Mouse (Mus musculus) right cerebral cortex, postnatal 10 days (tissue): ENCODE measurements at regions not wholly inside any gene's neighbourhood (a gene's known extent, or its start where the extent isn't known, plus 50 kb on each side); places are given as distances from the start of the nearest gene placed in this dataset.

Source experiments
- DNase-seq, 2 experiments: peaks; one replicate each; pipeline ENCODE4 v3.0.0; 2021; ENCODE audit warnings: low spot score in 2 of 2

GRCm38 (mm10) chr17:83964454-83965211 is 116.9 kb upstream of the Haao start:
- no peak for DNase-seq

DNA sequence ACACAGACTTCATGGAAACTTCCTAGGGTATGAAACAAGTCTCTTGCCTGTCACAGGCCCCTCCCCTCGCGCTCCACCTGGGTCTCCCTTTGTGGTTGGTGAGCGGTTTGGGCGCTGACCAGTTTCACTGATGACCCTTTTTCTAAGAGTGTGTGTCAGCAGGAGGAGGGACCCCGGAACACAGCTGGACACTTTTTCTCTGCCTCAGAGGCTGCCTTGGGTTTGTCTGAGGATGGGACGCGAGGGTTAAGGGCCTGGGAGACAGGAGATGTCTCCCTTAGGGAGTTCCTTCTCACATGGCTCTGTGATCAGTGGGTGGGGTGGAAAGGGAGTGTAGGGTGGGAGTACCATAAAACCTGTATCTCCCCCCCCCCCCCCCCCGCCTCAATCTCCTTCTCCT is 115.8 kb upstream of the Haao start:
- no peak for DNase-seq

DNA sequence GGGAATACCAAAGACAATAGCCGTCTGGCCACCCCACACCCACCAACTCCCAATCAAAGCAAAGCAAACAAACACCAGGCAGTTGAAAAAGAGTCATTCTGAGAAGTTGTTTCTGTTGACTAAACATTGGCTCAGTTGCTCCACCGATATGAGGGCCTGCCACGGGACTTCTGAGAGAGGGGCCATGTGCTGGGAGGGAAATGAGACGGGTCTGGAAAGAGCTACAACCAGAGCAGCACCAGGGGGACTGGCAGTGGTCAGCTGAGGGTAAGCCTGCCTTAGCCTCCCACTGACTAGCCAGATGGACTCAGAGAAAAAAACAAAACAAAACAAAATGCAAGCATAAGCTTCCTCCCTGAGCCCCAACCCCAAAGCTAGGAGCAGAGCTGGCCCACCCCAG is 115.1 kb upstream of the Haao start:
- no peak for DNase-seq

DNA sequence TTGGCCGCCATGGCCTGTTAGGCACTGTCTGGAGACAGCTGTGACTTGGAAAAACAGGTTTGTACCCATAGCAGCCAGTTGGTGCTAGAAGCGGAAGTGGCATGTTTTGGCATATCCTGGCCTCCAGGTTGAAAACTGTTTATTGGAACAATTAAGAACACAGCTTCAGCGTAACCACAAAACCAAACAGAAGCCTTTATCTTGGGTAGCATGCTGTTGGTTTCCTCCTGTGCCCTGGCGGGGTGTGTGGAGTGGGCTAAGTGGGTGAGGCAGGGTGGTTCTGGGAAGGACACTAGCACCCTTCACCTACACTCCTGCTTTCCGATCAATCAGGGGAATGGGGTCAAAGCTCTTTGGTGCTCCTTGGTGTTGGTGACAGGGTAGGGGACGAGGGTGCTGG is 114.4 kb upstream of the Haao start:
- no peak for DNase-seq

GRCm38 (mm10) chr17:83960821-83961220 is 113.1 kb upstream of the Haao start:
- DNase-seq = no peak

- no peak for DNase-seq
These were observed 112.4 kb upstream of the Haao start for GRCm38 (mm10) chr17:83960158-83960557.

DNA sequence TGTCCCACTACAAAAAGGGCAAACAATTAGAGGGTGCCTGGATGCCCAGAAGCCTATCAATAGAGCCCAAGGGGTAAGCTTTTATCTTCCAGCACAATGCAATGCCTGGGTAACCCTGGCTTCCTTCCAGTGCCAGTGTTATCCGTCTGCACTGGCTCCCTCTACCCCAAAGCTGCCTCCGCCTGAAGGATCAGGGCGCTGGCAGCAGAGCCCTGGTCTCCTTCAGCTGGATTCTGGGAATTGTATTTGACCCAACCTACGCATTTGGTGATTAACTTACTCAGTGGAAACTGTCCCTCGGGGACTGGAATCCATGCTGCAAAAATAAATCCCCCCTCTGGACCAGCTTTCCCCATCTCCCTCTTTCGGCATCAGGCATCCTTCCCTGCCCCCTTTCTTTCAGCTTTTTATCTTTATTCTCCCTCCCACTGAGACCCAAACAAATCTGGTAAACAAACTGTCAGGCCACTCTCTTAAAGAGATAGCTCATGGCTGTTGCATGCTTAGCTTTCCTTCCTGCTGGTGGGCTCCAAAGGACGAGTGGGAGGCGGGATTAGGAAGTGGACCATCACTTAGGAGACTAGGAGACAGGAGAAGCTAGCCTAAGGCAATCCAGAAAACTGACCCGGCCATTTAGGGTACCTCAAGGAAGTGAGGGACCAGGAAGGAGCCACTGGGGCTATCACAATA is 111.5 kb upstream of the Haao start:
- DNase-seq = no peak

GRCm38 (mm10) chr17:83958706-83959105 is 110.9 kb upstream of the Haao start:
- DNase-seq = no peak

DNA sequence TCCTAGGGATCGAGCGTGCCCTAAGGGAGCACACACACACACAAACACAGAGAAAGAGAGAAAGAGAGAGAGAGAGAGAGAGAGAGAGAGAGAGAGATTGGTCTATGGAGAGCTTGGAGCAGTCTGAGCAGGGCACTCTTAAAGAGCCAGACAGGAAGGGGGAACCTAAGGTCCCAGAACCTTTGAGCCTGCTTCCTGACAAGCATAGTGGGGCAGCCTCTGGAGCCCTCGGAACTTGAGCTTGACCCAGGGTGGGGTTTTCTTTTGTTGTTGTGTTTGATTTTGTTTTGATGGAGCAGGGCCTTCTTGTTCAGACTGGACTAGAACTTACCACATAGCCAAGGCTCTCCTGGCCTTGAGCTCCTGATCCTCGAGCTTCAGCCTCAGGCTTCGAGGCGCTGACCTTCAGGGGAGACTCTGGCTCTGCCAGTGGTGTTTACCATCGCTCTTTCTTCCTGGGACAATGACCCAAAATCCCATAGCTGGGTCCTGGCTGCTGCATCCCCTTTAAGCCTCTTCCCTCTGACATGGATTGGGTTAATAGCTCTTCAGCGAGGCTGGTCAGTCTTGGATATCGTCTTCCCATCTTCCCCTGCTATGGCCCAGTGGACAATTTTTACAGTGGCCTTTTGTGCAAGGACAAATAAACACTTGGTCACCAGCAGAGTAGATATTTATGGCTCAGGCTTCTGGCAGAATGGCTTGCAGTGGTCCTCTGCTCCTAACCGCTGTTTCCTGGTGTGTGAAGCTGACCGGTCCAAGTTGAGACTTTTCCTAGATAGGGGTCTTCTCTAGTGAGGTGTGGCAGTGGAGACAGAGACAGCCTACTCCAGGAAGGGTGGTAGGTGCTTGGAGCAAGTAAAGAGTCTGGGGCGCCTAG is 110.1 kb upstream of the Haao start:
- no peak for DNase-seq

GRCm38 (mm10) chr17:83956821-83957565 is 109.2 kb upstream of the Haao start:
- DNase-seq = no peak

GRCm38 (mm10) chr17:83955978-83956377 is 108.2 kb upstream of the Haao start:
- DNase-seq = no peak

DNA sequence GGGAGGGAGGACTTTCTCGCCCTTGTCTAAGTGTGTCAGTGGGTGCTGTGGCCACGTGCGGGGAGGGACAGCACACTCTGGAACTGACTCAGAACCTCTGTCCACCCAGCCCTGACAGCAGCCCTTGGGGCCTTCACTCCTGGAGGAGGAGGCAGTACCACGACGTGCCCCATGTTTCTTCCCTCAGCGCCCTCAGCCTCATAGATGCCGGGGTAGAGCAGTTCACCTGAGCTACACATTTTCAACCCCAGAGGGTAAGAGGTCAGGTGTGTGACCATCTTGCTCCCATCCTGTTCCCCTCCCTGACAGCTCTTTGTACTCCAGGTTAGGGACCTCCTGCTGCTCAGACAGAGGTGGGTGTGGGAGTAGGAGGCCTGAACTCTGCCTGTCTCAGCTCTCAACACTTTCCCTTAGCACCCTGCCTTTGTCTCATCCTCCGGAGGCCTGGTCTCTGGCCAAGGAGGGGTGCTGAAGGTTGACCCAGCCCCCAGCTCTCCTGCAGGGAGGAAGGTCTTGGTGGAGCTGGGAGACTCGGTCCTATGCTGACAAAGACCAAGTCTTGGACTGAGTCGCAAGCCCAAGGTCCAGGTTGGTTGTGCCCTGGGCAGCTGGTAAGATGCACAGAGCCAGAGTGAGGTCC is 107.4 kb upstream of the Haao start:
- DNase-seq = no peak

DNA sequence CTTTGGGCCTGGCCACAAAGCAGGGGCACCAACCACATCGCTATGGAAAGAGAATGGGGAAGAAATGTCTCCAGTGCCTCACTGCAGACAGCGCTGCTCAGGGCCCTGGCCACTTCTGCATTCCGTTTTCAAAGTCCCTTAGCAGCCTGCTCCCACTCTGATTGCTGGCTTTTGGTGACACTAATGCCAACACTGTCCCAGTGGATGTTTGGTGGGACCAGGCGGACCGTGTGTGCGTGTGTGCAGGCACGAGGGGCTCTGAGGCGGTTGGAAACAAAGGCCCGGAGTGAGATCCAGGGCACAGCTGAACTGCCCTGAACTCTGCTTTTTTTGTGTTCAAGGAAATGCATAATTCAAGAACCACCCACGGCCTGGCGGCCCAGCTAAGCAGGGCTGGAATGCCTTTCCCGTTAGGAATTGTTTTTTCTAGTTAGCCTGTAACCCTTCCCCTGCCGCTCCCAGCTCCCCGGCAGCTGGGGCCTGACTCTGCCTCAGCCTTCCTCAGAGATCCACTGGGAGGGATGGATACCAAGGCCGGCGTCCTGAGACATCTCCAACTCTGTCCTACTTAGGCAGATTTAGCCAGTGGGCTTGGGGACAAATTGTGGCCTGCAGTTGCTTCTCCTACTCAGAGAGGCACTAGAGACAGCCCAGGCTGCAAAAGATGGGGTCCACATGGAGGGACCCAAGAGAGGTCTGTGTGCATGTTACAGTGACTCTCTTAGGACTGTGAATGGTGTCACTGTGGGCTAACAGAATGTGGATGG is 106.7 kb upstream of the Haao start:
- peak; percentile 74 to 83 for DNase-seq

DNA sequence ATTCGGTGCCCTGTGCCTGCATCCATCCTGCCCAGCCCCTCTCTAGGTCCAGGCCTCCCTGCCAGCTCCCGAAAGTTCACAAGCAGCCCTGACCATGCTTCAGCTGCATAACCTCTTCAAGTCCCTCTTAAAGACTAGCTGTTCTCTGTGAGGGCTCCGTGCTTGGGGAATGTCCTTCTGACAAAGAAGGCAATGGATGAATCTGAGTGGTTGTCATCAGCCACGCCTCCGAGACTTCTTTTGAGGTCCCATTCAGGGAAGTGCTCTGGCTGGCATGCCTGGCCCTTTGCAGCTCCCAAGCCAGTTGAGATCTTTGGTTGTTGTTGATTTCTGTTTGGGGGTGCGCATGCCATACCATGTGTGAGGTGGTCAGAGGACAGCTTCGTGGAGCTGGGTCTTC is 105.9 kb upstream of the Haao start:
- DNase-seq = no peak

- DNase-seq = no peak
These were observed 99.0 kb upstream of the Haao start for GRCm38 (mm10) chr17:83946718-83947117.

GRCm38 (mm10) chr17:83939344-83939743 is 91.6 kb upstream of the Haao start:
- no peak for DNase-seq

DNA sequence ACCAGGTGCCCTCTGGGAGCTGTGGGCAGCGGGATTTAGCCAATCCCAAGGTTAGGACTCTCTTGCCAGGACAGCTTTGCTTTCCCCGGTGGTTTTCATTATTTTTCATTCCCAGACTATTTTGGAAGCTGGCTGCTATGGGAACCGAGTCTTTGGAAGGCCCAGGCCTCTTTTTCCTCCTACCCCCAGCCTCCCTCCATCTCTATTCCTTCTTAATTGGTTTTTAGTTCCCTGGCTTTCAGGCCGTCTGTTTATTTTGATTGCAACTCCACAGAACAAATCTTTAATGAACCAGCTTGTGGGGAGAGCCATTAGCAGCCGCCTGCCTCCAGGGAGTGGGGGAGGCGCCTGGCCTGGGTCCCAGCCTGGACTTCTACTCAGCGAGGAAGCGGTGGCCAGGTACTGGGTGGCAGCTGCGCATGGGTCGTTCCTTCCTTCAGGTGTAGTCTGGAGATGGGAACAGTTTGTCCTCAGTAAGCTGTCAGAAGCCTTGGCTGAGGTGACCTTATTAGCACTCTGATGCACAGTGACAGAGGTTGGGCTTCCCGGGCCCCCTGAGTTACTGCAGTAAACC is 91.0 kb upstream of the Haao start:
- peak; percentile 79 to 80 for DNase-seq

DNA sequence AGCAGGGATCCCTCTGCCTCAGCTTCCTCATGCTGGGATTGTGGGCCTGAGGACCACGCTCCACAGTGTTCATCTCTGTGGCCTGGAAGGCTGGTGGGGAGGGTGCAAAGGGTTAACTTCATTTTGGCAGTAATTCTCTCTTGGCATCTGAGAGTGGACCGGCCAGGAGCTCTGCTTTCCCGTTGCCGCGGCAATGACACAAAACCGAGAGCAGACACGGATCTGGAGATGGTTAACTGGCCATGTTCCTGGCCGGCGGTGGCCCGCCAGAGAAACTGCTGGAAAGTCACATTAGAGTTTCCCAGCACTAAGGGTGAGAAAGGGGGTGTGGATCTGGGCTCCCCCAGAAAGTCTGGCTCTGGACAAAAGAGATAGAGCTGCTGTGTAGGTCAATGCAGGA is 89.8 kb upstream of the Haao start:
- DNase-seq = peak; percentile 83 to 86

DNA sequence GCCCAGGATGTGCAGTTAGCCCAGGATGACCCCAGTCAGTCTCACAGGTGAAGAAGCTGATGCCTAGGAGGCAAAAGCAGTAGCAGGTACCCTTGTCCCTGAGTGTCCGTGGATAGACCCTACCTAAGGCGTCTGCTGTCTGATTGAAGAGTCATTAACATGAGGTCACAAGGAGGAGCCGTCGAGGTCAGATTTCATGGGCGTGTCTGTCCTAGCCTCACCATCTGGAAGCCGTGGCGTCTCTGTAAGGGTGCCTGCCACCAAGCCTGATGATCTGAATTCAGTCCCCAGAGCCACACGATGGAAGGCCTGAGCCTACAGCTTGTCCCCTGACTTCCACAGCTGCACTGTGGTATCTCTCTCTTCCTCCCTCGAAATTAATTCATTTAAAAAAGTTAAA is 88.9 kb upstream of the Haao start:
- DNase-seq = no peak

GRCm38 (mm10) chr17:83935969-83936368 is 88.2 kb upstream of the Haao start:
- no peak for DNase-seq
